Mouse (Mus musculus) hindbrain, embryonic 10.5 days (tissue): Measurements from ENCODE around the gene Gpatch3. TPM values are rescaled to one million over a fixed set of nuclear protein-coding genes. Genes with fewer than 3 reads are reported as not detected.

Source experiments
- DNase-seq: peaks from one replicate; pipeline ENCODE4 v3.0.0-alpha.2; 2017; ENCODE audit warnings: low spot score
- H3K27ac ChIP-seq: fragments of 300-500 bp; sonication (generic); 2 replicates; pipeline ENCODE4 v1.5.1; 2016; ENCODE audit warnings: mild to moderate bottlenecking, moderate library complexity
- H3K27me3 ChIP-seq: fragments of 300-500 bp; sonication (generic); 2 replicates; pipeline ENCODE4 v1.6.1; 2016; ENCODE audit warnings: mild to moderate bottlenecking; ENCODE audit not compliant: poor library complexity, insufficient read depth, severe bottlenecking
- H3K36me3 ChIP-seq: fragments of 300-500 bp; sonication (generic); 2 replicates; pipeline ENCODE4 v1.6.1; 2016; ENCODE audit warnings: mild to moderate bottlenecking, moderate library complexity
- H3K4me1 ChIP-seq: fragments of 300-500 bp; sonication (generic); replicated peaks from 2 replicates; pipeline ENCODE4 v1.6.1; 2016; ENCODE audit warnings: mild to moderate bottlenecking
- H3K4me3 ChIP-seq: fragments of 300-500 bp; sonication (generic); 2 replicates; pipeline ENCODE4 v1.5.1; 2016; ENCODE audit warnings: mild to moderate bottlenecking, moderate library complexity
- H3K9me3 ChIP-seq: fragments of 300-500 bp; sonication (generic); 2 replicates; pipeline ENCODE4 v1.6.1; 2016; ENCODE audit warnings: mild to moderate bottlenecking, moderate library complexity
- WGBS: fragments of 180-500 bp; shearing (Covaris S2); methylation state at CpG from one replicate; pipeline ENCODE4 v1.1.7; 2016; 5-methylcytosine and 5-hydroxymethylcytosine counted together
- polyA plus RNA-seq: library from polyadenylated mRNA; unstranded; fragments of >200 nt; fragmentation: Nextera tagmentation; extraction: Ambion mirVana; gene quantifications from 2 replicates; pipeline ENCODE4 v1.2.1, GENCODE M21; 2016

Gene Gpatch3
- polyA plus RNA-seq, 1 experiment from 2014 or later: 10.8 TPM

- Histone ChIP-seq H3K27ac (no peak overlapping the region), H3K36me3 (peaks cover 73% of the 10 kb centered on the region), H3K4me3 (no peak overlapping the region), H3K27me3 (no peaks in the 10 kb centered on the region), H3K9me3 (peaks cover 11% of the 10 kb centered on the region; the same call in 1 of the 2 replicates), H3K4me1 (peaks cover 12% of the 10 kb centered on the region)
- WGBS: 90% methylated on average over 4 of the region's 4 CpGs
- DNase-seq: no peak
Observed at GRCm38 (mm10) chr4:133613867-133614266, 39.3 kb downstream of the Gpatch3 start.

DNA sequence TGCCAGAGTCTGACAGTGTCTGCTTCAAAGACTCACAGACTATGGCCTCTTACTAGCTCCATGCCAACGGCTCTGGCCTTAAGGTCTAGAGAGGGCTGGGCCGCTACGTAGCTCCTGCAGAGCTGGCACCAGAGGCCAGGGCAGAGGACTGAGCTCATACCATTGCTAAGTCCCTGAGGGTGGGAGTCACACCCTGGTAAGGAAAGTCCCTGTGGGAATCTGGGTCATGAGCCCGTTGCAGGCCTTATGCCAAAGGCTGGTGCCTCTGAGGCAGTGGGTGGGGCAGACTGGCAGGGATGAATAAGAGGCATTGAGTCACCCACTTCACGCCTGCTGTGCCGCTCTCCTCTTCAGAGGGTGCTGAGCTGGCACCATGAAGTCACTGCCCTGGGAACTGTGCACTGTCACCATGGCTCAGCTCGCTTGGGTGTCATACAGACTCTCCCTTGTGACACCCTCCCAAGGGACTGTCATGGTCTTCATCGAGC is 39.8 kb downstream of the Gpatch3 start:
- H3K27me3 ChIP-seq: no peaks in the 10 kb centered on the region
- no peak overlapping the region for H3K4me3 ChIP-seq
- 94% methylated on average over 8 of the region's 8 CpGs for WGBS
- peak overlapping the region; percentile 9; the same call in 1 of the 2 replicates for H3K27ac ChIP-seq
- peaks cover 11% of the 10 kb centered on the region; the same call in 1 of the 2 replicates for H3K9me3 ChIP-seq
- peaks cover 77% of the 10 kb centered on the region for H3K36me3 ChIP-seq
- peaks cover 12% of the 10 kb centered on the region for H3K4me1 ChIP-seq
- no peak for DNase-seq

- H3K36me3 ChIP-seq: peaks cover 81% of the 10 kb centered on the region
- H3K9me3 ChIP-seq: peaks cover 11% of the 10 kb centered on the region; the same call in 1 of the 2 replicates
- no peaks in the 10 kb centered on the region for H3K27me3 ChIP-seq
- H3K4me1 ChIP-seq: peaks cover 16% of the 10 kb centered on the region
- no peak overlapping the region for H3K27ac ChIP-seq
- no peak overlapping the region for H3K4me3 ChIP-seq
- DNase-seq: no peak
- WGBS: 83% methylated on average over 10 of the region's 10 CpGs
Observed at GRCm38 (mm10) chr4:133615416-133615815, 40.9 kb downstream of the Gpatch3 start.

GRCm38 (mm10) chr4:133617936-133618335 is 43.4 kb downstream of the Gpatch3 start:
- Histone ChIP-seq H3K9me3 (no peaks in the 10 kb centered on the region), H3K4me3 (no peak overlapping the region), H3K27ac (no peak overlapping the region), H3K4me1 (peaks cover 16% of the 10 kb centered on the region), H3K36me3 (peaks cover 67% of the 10 kb centered on the region), H3K27me3 (no peaks in the 10 kb centered on the region)
- 96% methylated on average over 11 of the region's 11 CpGs for WGBS
- DNase-seq: no peak

DNA sequence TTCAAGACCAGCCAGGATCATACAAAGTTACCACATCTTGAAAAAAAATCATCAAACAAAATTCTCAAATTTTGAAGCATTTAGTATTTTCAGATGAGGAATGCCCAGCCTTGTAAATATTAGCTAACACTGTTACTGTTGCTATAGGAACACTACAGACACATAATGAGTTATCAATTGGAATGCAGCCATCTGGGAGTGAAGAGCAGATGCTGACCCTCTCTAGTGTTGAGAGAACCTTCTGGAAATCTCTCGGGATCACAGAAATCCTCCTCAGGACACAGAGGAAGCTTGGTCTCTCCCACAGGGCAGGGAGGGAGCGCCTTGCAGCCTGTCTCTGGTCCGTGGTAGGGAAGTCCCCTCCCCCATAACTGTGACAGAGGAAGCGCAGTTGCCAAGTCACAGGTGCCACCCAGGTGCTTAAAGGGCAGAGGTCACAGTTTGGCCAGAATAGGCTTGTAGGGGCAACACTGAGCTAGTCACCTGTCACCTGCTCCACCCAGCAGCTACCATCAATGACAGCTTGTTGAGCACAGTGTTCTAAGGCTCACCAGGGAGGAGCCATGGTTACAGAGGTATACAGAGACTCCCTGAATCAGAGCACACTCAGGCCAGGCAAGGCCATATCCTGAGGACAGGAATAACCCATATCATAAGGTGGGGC is 45.1 kb downstream of the Gpatch3 start:
- no peaks in the 10 kb centered on the region for H3K9me3 ChIP-seq
- no peaks in the 10 kb centered on the region for H3K27me3 ChIP-seq
- H3K36me3 ChIP-seq: peaks cover 61% of the 10 kb centered on the region
- 75% methylated on average over 4 of the region's 4 CpGs for WGBS
- H3K27ac ChIP-seq: no peak overlapping the region
- no peak for DNase-seq
- H3K4me1 ChIP-seq: 0 out of 2 replicates have a peak, but pooled peaks cover 9% of the 10 kb centered on the region
- H3K4me3 ChIP-seq: no peak overlapping the region

- no peak for DNase-seq
- H3K36me3 ChIP-seq: peaks cover 60% of the 10 kb centered on the region
- 91% methylated on average over 8 of the region's 8 CpGs for WGBS
Observed at GRCm38 (mm10) chr4:133620668-133621067, 46.1 kb downstream of the Gpatch3 start.

GRCm38 (mm10) chr4:133622161-133622695 is 47.7 kb downstream of the Gpatch3 start:
- DNase-seq: no peak
- Histone ChIP-seq H3K9me3 (no peaks in the 10 kb centered on the region), H3K27me3 (no peaks in the 10 kb centered on the region), H3K27ac (no peak overlapping the region), H3K36me3 (peaks cover 70% of the 10 kb centered on the region), H3K4me1 (peaks cover 23% of the 10 kb centered on the region), H3K4me3 (no peak overlapping the region)
- WGBS: 83% methylated on average over 11 of the region's 11 CpGs

More at GRCm38 (mm10) chr4:133620668-133621067, 46.1 kb downstream of the Gpatch3 start:
- Histone ChIP-seq H3K4me1 (peaks cover 9% of the 10 kb centered on the region), H3K9me3 (no peaks in the 10 kb centered on the region), H3K4me3 (no peak overlapping the region), H3K27ac (no peak overlapping the region; the same call in 1 of the 2 replicates), H3K27me3 (no peaks in the 10 kb centered on the region)

- H3K27ac ChIP-seq: no peak overlapping the region
- no peaks in the 10 kb centered on the region for H3K9me3 ChIP-seq
- peaks cover 52% of the 10 kb centered on the region for H3K36me3 ChIP-seq
- WGBS: 94% methylated on average over 7 of the region's 7 CpGs
- no peak for DNase-seq
- peaks cover 20% of the 10 kb centered on the region for H3K4me1 ChIP-seq
- no peak overlapping the region for H3K4me3 ChIP-seq
- no peaks in the 10 kb centered on the region for H3K27me3 ChIP-seq
Observed at GRCm38 (mm10) chr4:133624830-133625229, 50.3 kb downstream of the Gpatch3 start.

GRCm38 (mm10) chr4:133625621-133626071 is 51.1 kb downstream of the Gpatch3 start:
- DNase-seq: no peak
- H3K9me3 ChIP-seq: no peaks in the 10 kb centered on the region
- H3K4me3 ChIP-seq: no peak overlapping the region
- WGBS: 52% methylated on average over 11 of the region's 11 CpGs
- H3K4me1 ChIP-seq: peaks cover 24% of the 10 kb centered on the region
- peaks cover 44% of the 10 kb centered on the region for H3K36me3 ChIP-seq
- H3K27me3 ChIP-seq: no peaks in the 10 kb centered on the region
- H3K27ac ChIP-seq: peak overlapping the region; percentile 75; the same call in 1 of the 2 replicates

DNA sequence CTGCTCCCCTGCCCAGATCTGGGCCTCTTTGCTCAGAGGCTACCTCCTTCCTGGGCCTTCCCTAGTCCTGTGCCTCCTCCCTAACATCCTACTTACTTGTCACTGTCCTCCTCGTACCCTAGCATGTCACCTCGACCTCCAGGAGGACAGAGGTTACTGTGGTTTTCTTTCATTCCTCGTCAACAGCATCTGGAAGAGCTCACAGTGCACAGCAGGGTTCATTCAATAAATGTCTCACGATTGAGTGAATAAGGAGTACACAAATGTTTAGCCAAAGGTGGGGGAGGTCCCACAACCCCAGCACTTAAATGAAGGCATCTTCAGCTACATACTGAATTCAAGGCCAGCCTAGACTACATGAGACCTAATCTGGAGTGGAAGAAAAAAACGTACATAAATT is 51.7 kb downstream of the Gpatch3 start:
- Histone ChIP-seq H3K36me3 (peaks cover 38% of the 10 kb centered on the region), H3K4me1 (peaks cover 30% of the 10 kb centered on the region), H3K27ac (peak overlapping the region; percentile 75), H3K4me3 (no peak overlapping the region), H3K27me3 (no peaks in the 10 kb centered on the region), H3K9me3 (no peaks in the 10 kb centered on the region)
- WGBS: 40% methylated on average over 5 of the region's 5 CpGs
- no peak for DNase-seq

DNA sequence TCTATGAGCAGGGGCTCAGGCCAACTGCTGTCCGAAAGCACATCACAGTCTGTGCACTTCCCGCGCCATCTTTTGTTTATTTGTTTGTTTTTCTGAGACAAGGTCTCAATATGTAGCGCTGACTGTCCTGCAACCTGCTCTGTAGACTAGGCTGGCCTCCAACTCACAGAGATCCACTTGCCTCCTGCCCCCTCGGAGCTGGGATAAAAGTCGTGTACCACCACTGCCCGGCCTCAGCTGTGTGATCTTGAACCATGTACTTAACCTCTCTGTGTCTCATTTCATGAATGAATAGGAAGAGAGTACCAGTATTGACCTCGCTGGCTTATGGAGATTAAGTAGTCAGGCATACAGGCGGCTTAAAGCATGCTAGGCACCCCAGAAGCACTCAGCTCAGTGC is 52.1 kb downstream of the Gpatch3 start:
- Histone ChIP-seq H3K9me3 (no peaks in the 10 kb centered on the region), H3K27me3 (no peaks in the 10 kb centered on the region), H3K27ac (0 out of 2 replicates have a peak overlapping the region, but pooled peaks have one; percentile 25), H3K4me1 (peaks cover 34% of the 10 kb centered on the region), H3K4me3 (no peak overlapping the region), H3K36me3 (peaks cover 36% of the 10 kb centered on the region)
- WGBS: 87% methylated on average over 9 of the region's 9 CpGs
- no peak for DNase-seq

- 93% methylated on average over 14 of the region's 14 CpGs for WGBS
- H3K27ac ChIP-seq: peak overlapping the region; percentile 25; the same call in 1 of the 2 replicates
- H3K4me3 ChIP-seq: no peak overlapping the region
- peaks cover 38% of the 10 kb centered on the region for H3K4me1 ChIP-seq
- DNase-seq: no peak
- H3K36me3 ChIP-seq: peaks cover 36% of the 10 kb centered on the region
- H3K9me3 ChIP-seq: no peaks in the 10 kb centered on the region
- H3K27me3 ChIP-seq: no peaks in the 10 kb centered on the region
Observed at GRCm38 (mm10) chr4:133627039-133627438, 52.5 kb downstream of the Gpatch3 start.

DNA sequence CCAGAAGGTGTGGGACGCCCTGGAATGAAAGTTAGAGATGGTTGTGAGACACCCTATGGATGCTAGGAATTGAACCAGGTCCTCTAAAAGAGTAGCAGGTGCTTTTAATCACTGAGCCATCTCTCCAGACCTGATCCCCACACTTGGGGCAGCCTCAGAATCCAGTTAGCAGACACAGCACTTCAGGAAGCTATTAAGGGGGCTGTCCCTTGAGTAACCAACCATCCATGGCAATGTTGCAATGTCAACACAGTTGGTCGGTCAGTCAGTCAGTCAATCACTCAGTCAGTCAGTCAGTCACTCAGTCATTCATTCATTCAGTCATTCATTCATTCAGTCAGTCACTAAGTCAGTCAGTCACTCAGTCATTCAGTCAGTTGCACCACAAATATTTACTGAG is 54.0 kb downstream of the Gpatch3 start:
- WGBS: 78% methylated on average over 2 of the region's 2 CpGs
- DNase-seq: no peak
- Histone ChIP-seq H3K9me3 (no peaks in the 10 kb centered on the region), H3K4me3 (no peak overlapping the region), H3K4me1 (peaks cover 50% of the 10 kb centered on the region), H3K27me3 (no peaks in the 10 kb centered on the region), H3K27ac (no peak overlapping the region), H3K36me3 (peaks cover 35% of the 10 kb centered on the region)
